Mouse (Mus musculus) lung, adult 2 months (tissue): ENCODE measurements around the gene Vsir. TPM values are rescaled to one million over a fixed set of nuclear protein-coding genes. Genes with fewer than 3 reads are reported as not detected.
A peak's percentile ranks its signal among the peaks of the same experiment; 100 is the strongest.

Experiments
- DNase-seq: peaks from one replicate; pipeline ENCODE4 v3.0.0; 2022
- H3K4me1 ChIP-seq: fragments of 200-500 bp; 2 replicates; pipeline ENCODE4 v1.6.1; 2011; ENCODE audit warnings: low read length; ENCODE audit not compliant: control insufficient read depth, insufficient read depth
- H3K4me3 ChIP-seq: fragments of 200-500 bp; replicated peaks from 2 replicates; pipeline ENCODE3; 2011; ENCODE audit warnings: low read depth, mild to moderate bottlenecking, control low read depth, low read length; ENCODE audit errors: extremely low read depth
- CTCF ChIP-seq: fragments of 200-500 bp; IDR thresholded peaks from 2 replicates; pipeline ENCODE4 v1.5.1; 2011; ENCODE audit warnings: mild to moderate bottlenecking, low read length, control low read depth; ENCODE audit not compliant: insufficient read depth
- POLR2A ChIP-seq: fragments of 200-500 bp; IDR thresholded peaks from 2 replicates; pipeline ENCODE4 v1.6.1; 2011; ENCODE audit warnings: low read depth, mild to moderate bottlenecking, control low read depth, low read length, borderline replicate concordance; ENCODE audit errors: extremely low read depth
- WGBS: fragments of 180-500 bp; shearing (Covaris S2); methylation state at CpG from one replicate; pipeline ENCODE4 v1.1.7; 2018; 5-methylcytosine and 5-hydroxymethylcytosine counted together
- polyA plus RNA-seq: library from polyadenylated mRNA; depleted of rRNA; stranded (reverse); fragments of >200 nt; gene quantifications from 2 replicates; pipeline ENCODE4 v1.2.3, GENCODE M21; 2012

Vsir gene
- polyA plus RNA-seq, 1 experiment, result 87.9 TPM

DNA sequence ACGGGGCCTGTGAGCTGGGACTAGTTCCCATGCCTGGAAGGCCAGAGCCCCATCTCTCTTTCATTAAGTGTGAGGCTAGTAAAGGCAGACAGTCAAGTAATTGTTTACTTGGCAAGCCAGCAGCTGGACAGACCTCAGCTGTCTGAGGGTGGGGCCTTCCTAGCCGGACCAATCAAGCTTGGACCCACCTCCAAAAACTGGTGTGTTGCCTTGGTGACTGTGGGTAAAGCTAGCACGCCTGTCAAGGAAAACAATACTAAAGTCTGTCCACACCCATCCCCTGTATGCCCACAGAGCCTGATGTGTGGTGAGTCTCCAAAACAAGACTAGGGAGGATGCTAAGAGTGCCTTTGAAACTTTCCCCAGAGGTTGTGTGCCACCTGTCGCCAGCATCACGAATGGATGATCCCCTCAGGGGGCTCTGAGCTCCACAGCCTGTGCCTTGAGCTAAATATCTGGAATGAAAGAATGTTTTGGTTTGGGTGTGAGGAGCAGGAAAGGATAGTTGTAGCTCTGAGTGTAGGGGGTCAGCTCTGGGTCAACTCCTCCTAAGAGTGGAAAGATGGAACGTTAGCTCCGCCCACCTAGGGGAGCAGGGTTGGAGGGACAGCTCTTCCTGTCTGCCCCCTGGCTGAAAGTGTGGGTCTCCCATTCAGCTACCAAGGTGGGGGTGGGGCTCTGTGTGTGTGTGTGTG is 5.3 kb downstream of the Vsir start:
- Histone ChIP-seq H3K4me1 (peaks cover 25% of the 10 kb centered on the region), H3K4me3 (no peak overlapping the region)
- no peak for TF ChIP-seq CTCF
- peak; percentile 41; the same call in 1 of the 2 replicates for TF ChIP-seq POLR2A
- DNase-seq, result peak; percentile 52
- 16% methylated on average over 7 of the region's 7 CpGs for WGBS

DNA sequence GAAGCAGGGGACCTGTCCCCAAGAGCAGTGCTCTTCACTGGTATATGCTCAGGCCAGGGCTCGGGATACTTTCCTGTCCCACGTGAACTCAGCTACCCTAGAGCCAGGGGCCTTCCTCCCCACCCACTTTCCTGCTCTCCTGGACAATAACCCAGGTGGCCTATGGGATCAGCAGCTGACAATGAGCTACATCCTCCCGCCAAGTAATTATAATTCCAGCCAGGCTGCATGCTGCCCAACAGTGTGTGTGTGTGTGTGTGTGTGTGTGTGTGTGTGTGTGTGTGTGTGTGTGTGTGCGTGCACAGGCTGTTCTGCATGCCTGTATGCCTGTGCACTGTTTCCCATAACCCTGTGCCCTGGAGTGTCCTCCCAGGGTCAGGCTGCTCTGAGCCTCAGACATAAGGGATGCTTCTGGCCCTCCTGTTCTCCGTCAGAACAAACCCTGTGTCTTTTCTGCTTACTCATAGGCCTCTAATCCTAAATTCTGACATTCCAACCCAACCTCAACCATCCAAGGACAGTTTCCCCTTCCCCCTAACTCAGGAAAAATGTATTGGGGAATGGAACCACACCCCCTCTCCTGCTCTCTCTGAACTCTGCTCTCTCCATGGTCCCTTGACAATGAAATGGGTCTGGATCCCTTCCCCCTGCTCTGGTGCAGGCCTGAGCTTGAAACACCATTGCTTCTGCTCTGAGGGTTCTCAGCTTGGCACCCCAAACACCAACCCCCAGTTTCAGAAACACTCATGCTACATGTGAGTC is 6.8 kb downstream of the Vsir start:
- TF ChIP-seq POLR2A (0 out of 2 replicates have a peak, but pooled peaks have one; percentile 15), CTCF (no peak)
- 50% methylated on average over 5 of the region's 5 CpGs for WGBS
- Histone ChIP-seq H3K4me3 (no peak overlapping the region), H3K4me1 (peaks cover 23% of the 10 kb centered on the region)
- no peak for DNase-seq

DNA sequence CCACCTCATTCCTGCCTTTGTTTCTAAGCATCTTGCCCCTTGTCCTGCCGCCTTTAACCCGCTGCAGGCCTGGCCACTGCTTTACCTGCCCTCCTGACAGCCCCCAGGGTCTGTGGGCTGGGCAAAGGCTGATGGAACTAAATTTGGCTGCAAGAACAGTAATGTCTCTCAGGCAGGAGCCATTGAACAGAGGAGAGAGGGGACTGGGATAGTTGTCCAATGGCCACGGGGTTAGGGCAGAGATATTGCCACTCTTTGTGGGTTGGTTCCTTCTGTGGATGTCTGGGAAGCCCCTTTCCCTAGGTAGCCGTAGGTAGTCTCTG is 7.3 kb downstream of the Vsir start:
- TF ChIP-seq POLR2A (no peak), CTCF (no peak)
- no peak for DNase-seq
- Histone ChIP-seq H3K4me1 (peaks cover 23% of the 10 kb centered on the region), H3K4me3 (no peak overlapping the region)
- WGBS, result 93% methylated on average over 4 of the region's 4 CpGs

DNA sequence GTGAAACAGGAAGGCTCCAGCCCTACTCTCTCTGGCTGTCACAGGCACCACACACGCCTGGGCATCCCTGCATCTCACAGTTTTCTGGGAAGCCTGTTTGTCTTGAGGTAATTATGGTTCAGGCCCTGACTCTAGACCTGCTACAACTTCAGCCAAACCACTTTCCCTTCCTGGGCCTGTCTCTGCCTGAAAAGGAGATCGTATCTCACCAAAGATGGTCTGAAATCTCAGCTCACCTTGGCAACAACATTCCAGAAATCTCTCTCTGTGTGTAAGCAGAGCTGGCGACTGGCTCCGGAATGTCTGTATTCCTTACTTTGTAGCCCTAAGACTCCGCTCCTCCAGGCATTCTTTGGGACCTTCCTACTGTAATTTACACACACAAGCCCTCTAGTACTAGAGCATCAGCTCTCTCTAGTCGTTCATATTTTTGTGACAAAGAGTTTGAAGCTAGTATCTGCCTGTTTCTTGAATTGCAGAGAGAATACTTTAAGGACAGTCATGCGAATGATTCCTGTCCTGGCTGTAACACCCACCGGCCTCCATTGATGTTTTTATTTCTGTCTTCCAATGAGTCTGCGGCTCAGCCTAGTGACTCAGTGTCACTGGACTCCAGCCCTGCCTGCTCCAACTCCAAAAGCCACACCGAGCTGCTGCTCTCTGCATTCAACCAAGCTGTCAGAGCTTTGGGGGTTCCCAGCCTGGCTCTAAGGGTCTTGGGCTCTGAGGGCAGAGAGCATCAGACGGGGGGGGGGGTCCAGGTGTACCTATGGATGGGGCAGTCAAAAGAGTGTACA is 8.4 kb downstream of the Vsir start:
- Histone ChIP-seq H3K4me3 (no peak overlapping the region), H3K4me1 (peaks cover 16% of the 10 kb centered on the region)
- TF ChIP-seq POLR2A (no peak), CTCF (no peak)
- no peak for DNase-seq
- 57% methylated on average over 11 of the region's 11 CpGs for WGBS

DNA sequence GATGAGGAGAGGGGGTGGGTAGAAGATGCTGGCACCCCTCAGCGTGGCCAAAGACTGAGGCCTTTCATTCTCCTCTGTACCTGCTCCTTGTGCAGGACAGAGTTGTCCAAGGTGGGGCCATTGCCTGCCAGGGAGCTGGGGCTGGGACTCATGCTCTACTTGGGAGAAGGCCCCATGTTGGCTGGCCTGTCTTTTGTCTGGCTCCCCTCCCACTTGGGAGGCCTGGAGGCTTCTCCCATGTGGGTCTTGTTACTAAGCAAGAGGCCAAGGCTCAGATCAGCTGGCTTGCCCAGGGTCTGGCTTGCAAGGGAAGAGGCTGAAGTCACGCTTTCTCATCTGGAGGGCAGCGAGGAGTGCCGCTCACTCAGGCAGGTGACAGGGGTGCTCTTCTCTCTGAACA is 10.8 kb downstream of the Vsir start:
- 77% methylated on average over 4 of the region's 4 CpGs for WGBS
- TF ChIP-seq CTCF (no peak), POLR2A (no peak)
- no peak overlapping the region for H3K4me3 ChIP-seq
- peaks cover 5% of the 10 kb centered on the region for H3K4me1 ChIP-seq
- DNase-seq, result no peak

DNA sequence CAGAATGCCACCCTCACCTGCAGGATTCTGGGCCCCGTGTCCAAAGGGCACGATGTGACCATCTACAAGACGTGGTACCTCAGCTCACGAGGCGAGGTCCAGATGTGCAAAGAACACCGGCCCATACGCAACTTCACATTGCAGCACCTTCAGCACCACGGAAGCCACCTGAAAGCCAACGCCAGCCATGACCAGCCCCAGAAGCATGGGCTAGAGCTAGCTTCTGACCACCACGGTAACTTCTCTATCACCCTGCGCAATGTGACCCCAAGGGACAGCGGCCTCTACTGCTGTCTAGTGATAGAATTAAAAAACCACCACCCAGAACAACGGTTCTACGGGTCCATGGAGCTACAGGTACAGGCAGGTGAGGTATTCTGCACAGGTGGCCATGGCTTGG is 11.2 kb downstream of the Vsir start:
- 97% methylated on average over 14 of the region's 14 CpGs for whole genome bisulfite sequencing
- no peak overlapping the region for H3K4me3 ChIP-seq
- peaks cover 4% of the 10 kb centered on the region for H3K4me1 ChIP-seq
- TF ChIP-seq CTCF, result no peak
- DNase-seq, result no peak

DNA sequence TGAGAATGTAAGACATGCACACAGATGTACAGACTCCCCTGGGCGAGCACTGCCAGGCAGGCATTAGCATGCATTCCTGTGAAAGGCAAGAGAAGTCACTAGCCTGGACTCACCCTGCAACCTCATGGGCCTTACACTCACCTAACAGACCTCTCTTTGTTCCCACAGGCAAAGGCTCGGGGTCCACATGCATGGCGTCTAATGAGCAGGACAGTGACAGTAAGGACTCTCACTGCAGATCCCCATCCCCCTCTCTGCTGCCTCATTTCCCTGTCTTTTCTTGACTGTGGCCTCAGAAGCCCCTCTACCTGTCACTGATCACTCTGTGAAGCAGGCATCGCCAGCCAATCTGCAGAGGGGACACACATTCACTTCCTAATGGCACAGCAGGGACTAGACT is 12.1 kb downstream of the Vsir start:
- Histone ChIP-seq H3K4me1 (peaks cover 2% of the 10 kb centered on the region; the same call in 1 of the 2 replicates), H3K4me3 (no peak overlapping the region)
- TF ChIP-seq POLR2A (no peak), CTCF (no peak)
- no peak for DNase-seq
- 76% methylated on average over 4 of the region's 4 CpGs for WGBS

DNA sequence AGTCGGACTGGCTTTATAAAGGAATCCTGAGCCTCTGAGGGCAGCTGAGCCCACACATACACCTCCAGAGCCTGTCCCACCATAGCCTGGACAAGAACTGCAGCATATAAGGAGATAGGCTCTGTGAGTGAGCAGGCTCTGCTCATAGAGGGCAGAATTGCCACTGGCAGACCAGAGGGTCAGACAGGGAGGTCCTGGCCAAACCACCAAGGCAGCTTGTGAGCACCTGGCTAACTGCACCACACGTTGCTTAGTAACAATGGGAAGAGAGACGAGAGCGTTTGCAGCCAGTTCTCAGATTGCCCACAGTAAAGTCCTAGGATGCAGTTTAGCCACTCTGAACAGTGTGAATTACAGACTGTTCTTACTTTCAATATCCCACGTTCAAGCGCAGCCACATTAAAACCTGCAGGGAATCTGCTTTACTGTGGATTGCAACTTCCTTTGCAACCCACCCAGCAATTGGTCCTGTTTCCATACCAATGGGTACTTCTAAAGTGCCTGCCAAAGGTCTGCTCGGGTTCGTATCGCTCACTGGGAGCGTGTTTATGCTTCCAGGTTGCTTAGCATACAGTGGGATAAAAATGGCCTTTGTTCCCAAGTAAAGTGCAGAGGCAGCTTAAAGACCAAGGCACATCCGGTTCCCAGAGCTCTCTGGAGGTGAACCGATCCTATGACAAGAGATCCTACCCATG is 15.1 kb downstream of the Vsir start:
- H3K4me1 ChIP-seq, result peaks cover 2% of the 10 kb centered on the region; the same call in 1 of the 2 replicates
- DNase-seq, result no peak
- TF ChIP-seq CTCF (no peak), POLR2A (no peak)
- H3K4me3 ChIP-seq, result no peak overlapping the region
- 45% methylated on average over 12 of the region's 12 CpGs for whole genome bisulfite sequencing

DNA sequence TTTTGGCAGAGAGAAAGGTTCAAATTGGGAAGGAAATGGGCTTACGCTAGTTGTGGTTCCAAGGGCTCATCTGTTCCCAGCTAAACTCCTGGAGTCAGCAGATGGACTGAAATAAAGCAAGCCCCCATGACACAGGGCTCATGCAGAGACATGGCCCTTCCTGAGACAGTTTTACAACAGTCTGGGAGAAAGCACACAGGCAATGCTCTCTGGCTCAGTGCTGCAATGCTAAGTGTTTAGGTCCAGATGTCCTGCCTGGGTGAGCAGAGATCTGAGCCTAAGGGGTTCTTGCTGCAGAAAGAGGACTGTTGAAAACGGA is 15.6 kb downstream of the Vsir start:
- peaks cover 2% of the 10 kb centered on the region; the same call in 1 of the 2 replicates for H3K4me1 ChIP-seq
- DNase-seq, result no peak
- no peak overlapping the region for H3K4me3 ChIP-seq
- WGBS, result 42% methylated on average over 2 of the region's 2 CpGs
- TF ChIP-seq POLR2A (no peak), CTCF (no peak)
